Mouse (Mus musculus): ENCODE data around the gene Ctnna2. TPM values are rescaled to one million over a fixed set of nuclear protein-coding genes. Genes with fewer than 3 reads are reported as not detected.

The Ctnna2 gene
- polyA plus RNA-seq, 1 experiment from 2014 or later, result 0.16 TPM

DNA sequence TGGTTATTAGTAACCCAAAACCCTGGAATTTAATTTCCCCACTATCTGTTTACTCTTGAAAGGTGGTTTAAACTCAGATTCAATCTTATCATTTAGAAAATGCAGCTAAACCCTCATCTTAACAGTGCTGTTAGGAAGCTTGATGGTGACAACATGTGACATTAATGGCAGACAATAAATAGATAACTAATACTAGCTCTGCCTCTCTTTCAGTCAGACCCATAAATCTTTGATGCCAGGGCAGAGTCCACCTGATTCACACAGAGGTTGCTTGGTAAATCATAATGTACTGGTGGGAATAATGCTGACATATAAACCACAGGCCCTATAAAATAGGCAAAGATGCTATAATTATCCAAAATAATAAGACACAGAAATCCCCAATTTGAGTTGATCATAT is 398.6 kb downstream of the Ctnna2 start:
- no peak for DNase-seq (ENCODE audit: low spot score)
- no peak overlapping the region for H3K9ac ChIP-seq (ENCODE audit: low read depth, low read length)
- no peaks in the 10 kb centered on the region for H3K9me3 ChIP-seq (replicated peaks; ENCODE audit: low read length)
- no peak for ATAC-seq (replicated peaks; ENCODE audit: low FRiP score, low read depth)
- no peak for TF ChIP-seq CTCF (IDR thresholded peaks at IDR 0.05; ENCODE audit: low read depth)
- no peaks in the 10 kb centered on the region for H3K36me3 ChIP-seq (ENCODE audit: insufficient read depth, low read length)
- H3K4me3 ChIP-seq (replicated peaks; ENCODE audit: low read depth, low read length), result no peak overlapping the region
- no peaks in the 10 kb centered on the region for H3K4me1 ChIP-seq (replicated peaks; ENCODE audit: insufficient read depth, low read length)
- no peak overlapping the region for H3K4me2 ChIP-seq (ENCODE audit: low read length)
- H3K27ac ChIP-seq, result no peak overlapping the region
- no peaks in the 10 kb centered on the region for H3K27me3 ChIP-seq (ENCODE audit: insufficient read depth, low read length)

DNA sequence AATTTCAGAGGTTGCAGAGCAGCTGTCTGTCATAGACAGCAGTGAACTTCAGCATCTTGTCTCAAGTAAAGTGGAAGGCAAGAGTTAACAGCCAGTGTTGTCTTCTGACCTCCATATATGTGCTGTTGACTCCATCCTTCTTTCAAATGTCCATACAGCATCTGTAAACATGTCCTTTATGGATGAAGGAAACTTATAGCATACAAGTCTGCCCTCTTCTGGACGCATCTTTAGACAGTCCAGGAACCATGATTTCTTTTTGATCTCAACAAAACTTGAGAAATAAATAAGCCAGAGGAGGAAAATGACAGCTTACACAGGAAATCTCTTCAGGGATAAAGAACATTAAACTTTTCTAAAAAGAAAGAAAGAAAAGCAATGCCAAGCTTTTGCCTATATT is 400.9 kb downstream of the Ctnna2 start:
- Histone ChIP-seq H3K9ac (ENCODE audit: low read depth, low read length) (no peak overlapping the region), H3K9me3 (replicated peaks; ENCODE audit: low read length) (no peaks in the 10 kb centered on the region), H3K4me2 (ENCODE audit: low read length) (no peak overlapping the region), H3K27ac (no peak overlapping the region), H3K36me3 (ENCODE audit: insufficient read depth, low read length) (no peaks in the 10 kb centered on the region), H3K27me3 (ENCODE audit: insufficient read depth, low read length) (no peaks in the 10 kb centered on the region), H3K4me3 (replicated peaks; ENCODE audit: low read depth, low read length) (no peak overlapping the region), H3K4me1 (replicated peaks; ENCODE audit: insufficient read depth, low read length) (no peaks in the 10 kb centered on the region)
- ATAC-seq (replicated peaks; ENCODE audit: low FRiP score, low read depth), result no peak
- DNase-seq (ENCODE audit: low spot score), result peak; percentile 38
- peak; percentile 58 for TF ChIP-seq CTCF (IDR thresholded peaks at IDR 0.05; ENCODE audit: low read depth)
- 41% methylated on average over 1 of the region's 1 CpGs for WGBS

DNA sequence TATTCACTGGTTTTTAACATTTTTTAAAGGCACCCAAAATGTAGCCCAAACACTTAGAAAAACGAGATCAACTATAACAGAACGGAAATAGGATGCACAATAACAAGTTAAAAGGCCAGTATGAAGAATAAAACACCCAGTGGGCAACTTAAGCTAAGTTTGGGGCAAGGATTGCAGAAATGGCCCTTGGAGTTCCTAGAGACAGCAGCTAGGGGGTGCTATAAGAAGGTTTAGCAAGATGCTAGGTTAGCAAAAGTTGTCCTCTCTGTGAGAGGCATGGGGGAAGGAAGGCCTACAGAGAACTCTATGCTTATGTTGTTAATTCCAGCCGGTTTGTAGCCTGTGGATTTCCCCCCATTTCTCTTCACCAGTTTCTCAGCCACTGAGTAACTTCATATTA is 401.9 kb downstream of the Ctnna2 start:
- no peak for ATAC-seq (replicated peaks; ENCODE audit: low FRiP score, low read depth)
- no peak overlapping the region for H3K27ac ChIP-seq
- no peak overlapping the region for H3K9ac ChIP-seq (ENCODE audit: low read depth, low read length)
- no peaks in the 10 kb centered on the region for H3K36me3 ChIP-seq (ENCODE audit: insufficient read depth, low read length)
- no peaks in the 10 kb centered on the region for H3K4me1 ChIP-seq (replicated peaks; ENCODE audit: insufficient read depth, low read length)
- TF ChIP-seq CTCF (IDR thresholded peaks at IDR 0.05; ENCODE audit: low read depth), result peak; percentile 38; the same call in 1 of the 2 replicates
- no peaks in the 10 kb centered on the region for H3K27me3 ChIP-seq (ENCODE audit: insufficient read depth, low read length)
- H3K9me3 ChIP-seq (replicated peaks; ENCODE audit: low read length), result no peaks in the 10 kb centered on the region
- WGBS, result 54% methylated on average over 3 of the region's 3 CpGs
- no peak overlapping the region for H3K4me3 ChIP-seq (replicated peaks; ENCODE audit: low read depth, low read length)
- no peak for DNase-seq (ENCODE audit: low spot score)
- no peak overlapping the region for H3K4me2 ChIP-seq (ENCODE audit: low read length)

DNA sequence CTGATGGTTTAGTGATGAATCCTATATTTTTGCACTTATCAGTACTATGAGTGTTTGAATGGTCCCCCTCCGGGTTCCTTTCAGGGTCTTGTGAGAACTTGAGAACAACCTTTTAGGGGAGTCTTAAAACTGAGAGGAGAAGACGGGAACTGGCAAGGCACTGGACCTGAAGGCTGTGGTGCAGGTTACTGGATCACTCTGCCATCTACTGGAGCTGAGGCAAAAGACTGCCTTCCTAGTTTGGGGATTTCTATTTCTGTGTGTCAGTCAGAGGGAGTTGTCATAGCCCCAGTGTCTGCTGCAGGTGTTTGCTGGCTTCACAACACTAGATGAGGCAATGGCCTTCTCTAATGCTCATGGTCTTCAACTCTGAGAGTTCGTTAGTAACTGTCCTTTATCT is 406.9 kb downstream of the Ctnna2 start:
- TF ChIP-seq CTCF (IDR thresholded peaks at IDR 0.05; ENCODE audit: low read depth), result peak; percentile 66
- H3K4me1 ChIP-seq (replicated peaks; ENCODE audit: insufficient read depth, low read length), result no peaks in the 10 kb centered on the region
- 47% methylated on average over 3 of the region's 3 CpGs for WGBS

DNA sequence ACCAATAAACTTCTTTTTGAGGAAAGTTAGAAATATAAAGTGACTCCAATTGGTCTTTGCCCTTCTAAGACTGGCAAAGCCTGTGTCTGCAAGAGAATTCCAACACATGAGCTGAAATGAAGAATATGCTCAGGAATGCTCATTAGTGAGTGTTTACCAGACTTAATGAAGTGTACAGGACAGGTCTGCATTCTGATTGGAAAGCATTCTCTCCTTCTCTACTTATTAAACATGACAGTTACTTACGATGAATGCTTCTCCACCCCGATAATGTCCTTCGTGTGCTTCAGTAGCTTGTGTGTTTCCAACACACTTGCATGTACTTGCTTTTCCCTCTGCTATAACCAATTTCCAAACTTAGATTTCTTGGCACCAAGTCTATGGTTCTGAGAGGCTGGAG is 409.6 kb downstream of the Ctnna2 start:
- H3K9ac ChIP-seq (ENCODE audit: low read depth, low read length), result no peak overlapping the region
- no peak overlapping the region for H3K4me2 ChIP-seq (ENCODE audit: low read length)
- no peak overlapping the region for H3K4me3 ChIP-seq (replicated peaks; ENCODE audit: low read depth, low read length)
- DNase-seq (ENCODE audit: low spot score) (no peak), ATAC-seq (replicated peaks; ENCODE audit: low FRiP score, low read depth) (no peak)
- 84% methylated on average over 3 of the region's 3 CpGs for WGBS
- no peak overlapping the region for H3K27ac ChIP-seq
- no peak for TF ChIP-seq CTCF (IDR thresholded peaks at IDR 0.05; ENCODE audit: low read depth)
- no peaks in the 10 kb centered on the region for H3K36me3 ChIP-seq (ENCODE audit: insufficient read depth, low read length)
- H3K4me1 ChIP-seq (replicated peaks; ENCODE audit: insufficient read depth, low read length), result no peaks in the 10 kb centered on the region
- no peaks in the 10 kb centered on the region for H3K9me3 ChIP-seq (replicated peaks; ENCODE audit: low read length)
- H3K27me3 ChIP-seq (ENCODE audit: insufficient read depth, low read length), result no peaks in the 10 kb centered on the region

More for the DNA sequence above, 406.9 kb downstream of the Ctnna2 start:
- no peaks in the 10 kb centered on the region for H3K9me3 ChIP-seq (replicated peaks; ENCODE audit: low read length)
- H3K36me3 ChIP-seq (ENCODE audit: insufficient read depth, low read length), result no peaks in the 10 kb centered on the region
- no peaks in the 10 kb centered on the region for H3K27me3 ChIP-seq (ENCODE audit: insufficient read depth, low read length)
- ATAC-seq (replicated peaks; ENCODE audit: low FRiP score, low read depth) (no peak), DNase-seq (ENCODE audit: low spot score) (peak; percentile 41)
- no peak overlapping the region for H3K4me2 ChIP-seq (ENCODE audit: low read length)
- no peak overlapping the region for H3K27ac ChIP-seq
- H3K9ac ChIP-seq (ENCODE audit: low read depth, low read length), result no peak overlapping the region
- no peak overlapping the region for H3K4me3 ChIP-seq (replicated peaks; ENCODE audit: low read depth, low read length)

DNA sequence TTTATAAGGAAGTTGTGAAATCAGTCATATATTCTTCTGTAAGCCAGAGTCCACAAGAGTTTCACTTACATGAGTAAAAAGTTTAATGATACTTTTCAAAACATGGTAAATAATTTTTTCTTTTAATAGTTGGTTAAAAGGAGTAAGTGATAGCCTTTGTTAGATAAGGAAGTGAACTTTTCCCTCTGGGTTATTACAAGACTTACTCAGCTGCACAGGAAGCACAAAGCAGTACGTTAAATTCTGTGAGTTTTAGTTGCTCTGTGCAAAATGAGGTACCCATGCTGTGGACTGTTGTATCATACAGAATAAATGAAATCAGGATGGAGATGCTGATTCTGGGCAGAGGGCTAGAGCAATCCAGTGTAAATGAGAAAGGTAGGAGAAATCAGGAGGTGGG is 423.3 kb downstream of the Ctnna2 start:
- WGBS, result 56% methylated on average over 1 of the region's 1 CpGs
- H3K4me3 ChIP-seq (replicated peaks; ENCODE audit: low read depth, low read length), result no peak overlapping the region
- no peak overlapping the region for H3K9ac ChIP-seq (ENCODE audit: low read depth, low read length)
- no peak overlapping the region for H3K4me2 ChIP-seq (ENCODE audit: low read length)
- TF ChIP-seq CTCF (IDR thresholded peaks at IDR 0.05; ENCODE audit: low read depth), result no peak
- no peaks in the 10 kb centered on the region for H3K4me1 ChIP-seq (replicated peaks; ENCODE audit: insufficient read depth, low read length)
- no peaks in the 10 kb centered on the region for H3K9me3 ChIP-seq (replicated peaks; ENCODE audit: low read length)
- ATAC-seq (replicated peaks; ENCODE audit: low FRiP score, low read depth) (no peak), DNase-seq (ENCODE audit: low spot score) (no peak)
- H3K27me3 ChIP-seq (ENCODE audit: insufficient read depth, low read length), result no peaks in the 10 kb centered on the region
- no peaks in the 10 kb centered on the region for H3K36me3 ChIP-seq (ENCODE audit: insufficient read depth, low read length)
- H3K27ac ChIP-seq, result no peak overlapping the region

DNA sequence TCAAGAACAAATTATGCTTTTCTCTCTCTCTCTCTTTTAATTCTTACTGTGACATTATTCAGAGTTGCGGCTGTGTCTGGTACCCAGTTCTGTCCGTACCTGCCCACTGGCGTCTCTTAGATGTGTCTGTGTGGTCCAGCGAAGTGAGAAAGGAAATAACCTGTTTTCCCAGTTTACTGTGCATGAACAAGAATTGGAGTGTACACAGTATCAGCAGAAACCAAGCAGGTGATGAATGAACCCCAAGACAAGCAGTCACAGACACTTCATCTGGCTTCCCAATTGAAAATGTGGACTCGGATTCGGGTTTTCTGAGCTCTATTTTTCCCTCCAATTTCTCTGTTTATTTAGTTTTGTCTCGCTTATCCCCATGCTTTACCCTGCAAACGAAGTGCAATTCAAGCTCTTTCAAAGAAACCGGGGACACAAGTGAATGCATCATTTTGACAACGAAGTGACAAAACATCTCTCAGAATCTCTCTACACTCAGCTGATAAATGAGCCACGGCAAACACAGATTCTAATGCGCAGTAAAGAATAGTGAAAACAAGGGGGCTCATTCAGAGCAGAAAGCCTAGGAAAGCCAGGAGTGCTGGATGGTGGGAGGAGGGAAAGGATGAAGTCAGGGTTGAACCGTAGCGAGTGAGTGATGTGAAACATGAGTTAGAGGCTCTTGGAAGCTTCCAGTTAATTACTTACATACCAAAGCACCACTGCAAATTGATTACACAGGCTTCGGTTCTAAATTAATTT is 442.3 kb downstream of the Ctnna2 start:
- peak; percentile 4 for DNase-seq (ENCODE audit: low spot score)
- ATAC-seq (replicated peaks; ENCODE audit: low FRiP score, low read depth), result no peak
- no peak overlapping the region for H3K27ac ChIP-seq
- H3K9me3 ChIP-seq (replicated peaks; ENCODE audit: low read length), result no peaks in the 10 kb centered on the region
- no peak overlapping the region for H3K4me3 ChIP-seq (replicated peaks; ENCODE audit: low read depth, low read length)
- no peak for TF ChIP-seq CTCF (IDR thresholded peaks at IDR 0.05; ENCODE audit: low read depth)
- H3K27me3 ChIP-seq (ENCODE audit: insufficient read depth, low read length), result no peaks in the 10 kb centered on the region
- H3K4me1 ChIP-seq (replicated peaks; ENCODE audit: insufficient read depth, low read length), result no peaks in the 10 kb centered on the region
- no peak overlapping the region for H3K4me2 ChIP-seq (ENCODE audit: low read length)
- no peak overlapping the region for H3K9ac ChIP-seq (ENCODE audit: low read depth, low read length)
- H3K36me3 ChIP-seq (ENCODE audit: insufficient read depth, low read length), result no peaks in the 10 kb centered on the region
- 45% methylated on average over 15 of the region's 15 CpGs for WGBS

Data from kidney, postnatal 0 days (tissue).